Mouse (Mus musculus) cerebellum, postnatal 14 days (tissue): ENCODE measurements around the gene Kcp.
A peak's percentile ranks its signal among the peaks of the same experiment; 100 is the strongest.

Source experiments
- DNase-seq, 2 experiments: peaks; one replicate each; pipeline ENCODE4 v3.0.0; 2021; ENCODE audit warnings: mixed read lengths in 2 of 2

Kcp gene

DNA sequence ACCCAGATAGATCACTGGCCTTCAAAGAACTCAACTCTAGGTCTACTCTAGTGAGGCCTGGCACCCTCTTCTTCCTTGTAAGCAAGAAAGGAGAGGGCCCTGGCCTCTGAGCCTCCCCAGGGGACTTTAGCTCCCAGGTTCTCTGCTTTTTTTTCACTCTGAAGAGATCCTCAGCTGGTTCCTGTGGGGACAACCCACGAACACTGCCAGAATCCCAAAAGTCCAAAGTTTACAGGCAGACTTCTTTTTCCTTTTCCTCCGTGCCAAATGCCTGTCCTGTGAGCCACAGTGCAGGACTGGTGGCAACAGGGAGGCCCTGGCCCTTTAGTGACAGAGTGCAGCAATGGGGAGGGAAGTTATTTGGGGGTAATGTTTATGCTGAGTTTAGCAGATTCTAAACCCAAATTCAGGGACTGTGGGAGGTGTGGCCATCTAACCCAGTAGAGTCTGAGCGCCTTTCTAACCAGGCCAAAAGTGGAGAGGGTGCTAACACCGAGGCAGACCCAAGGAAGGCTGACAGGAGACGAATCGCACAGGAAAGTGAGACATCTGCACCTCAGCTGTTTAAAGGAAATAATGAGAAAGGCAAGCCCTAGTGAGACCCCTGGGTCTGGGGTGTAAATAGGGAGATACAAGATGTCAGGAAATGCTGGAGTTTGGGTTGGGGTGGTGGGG lies 15.0 kb upstream of the Kcp start:
- DNase-seq, result no peak

GRCm38 (mm10) chr6:29517139-29517538 lies 9.4 kb upstream of the Kcp start:
- peak; percentile 39 to 55 for DNase-seq

DNA sequence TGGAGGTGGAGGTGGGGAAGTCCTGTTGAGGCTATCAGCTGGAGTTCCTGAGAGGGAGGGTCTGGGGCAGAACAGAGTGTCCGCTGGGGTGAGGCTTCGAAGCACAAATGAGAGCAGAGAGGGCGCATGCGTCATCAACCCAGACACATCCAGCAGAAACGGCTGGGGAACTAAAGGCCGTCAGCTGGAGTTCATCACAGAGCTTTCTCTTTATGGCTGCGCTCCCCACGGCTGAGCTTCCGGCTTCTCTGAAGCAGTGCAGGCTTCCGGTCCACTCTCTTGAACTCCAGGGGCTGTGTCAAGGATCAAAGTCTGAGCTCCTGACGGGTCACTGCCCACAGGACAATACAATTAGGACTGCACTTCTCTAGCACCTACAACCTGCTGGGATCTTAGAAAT lies 5.5 kb upstream of the Kcp start:
- no peak for DNase-seq

DNA sequence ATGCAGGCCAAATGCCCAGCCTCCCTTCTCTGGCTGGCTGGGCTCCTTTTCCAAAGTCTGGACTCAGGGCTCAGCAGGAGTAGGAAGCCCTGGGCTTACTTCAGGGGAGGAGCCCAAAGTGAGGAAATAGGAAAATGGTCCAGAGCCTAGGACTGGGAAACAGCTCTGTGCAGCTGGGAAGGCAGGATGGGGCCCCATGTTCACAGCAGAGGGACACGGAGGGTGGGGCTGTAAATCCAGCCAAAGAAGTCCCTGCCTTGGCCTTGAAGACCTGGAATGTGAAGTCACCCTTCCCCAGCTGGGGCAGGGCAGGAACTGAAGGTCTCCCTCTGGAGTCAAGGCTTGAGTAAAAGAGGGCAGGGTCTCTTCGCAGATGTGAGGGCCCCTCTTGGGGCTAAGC lies 1.3 kb upstream of the Kcp start:
- DNase-seq, result no peak

- no peak for DNase-seq
Measured at GRCm38 (mm10) chr6:29506834-29507233, 918 bp downstream of the Kcp start.

- DNase-seq, result no peak
Measured at GRCm38 (mm10) chr6:29505493-29505892, 2.3 kb downstream of the Kcp start.

DNA sequence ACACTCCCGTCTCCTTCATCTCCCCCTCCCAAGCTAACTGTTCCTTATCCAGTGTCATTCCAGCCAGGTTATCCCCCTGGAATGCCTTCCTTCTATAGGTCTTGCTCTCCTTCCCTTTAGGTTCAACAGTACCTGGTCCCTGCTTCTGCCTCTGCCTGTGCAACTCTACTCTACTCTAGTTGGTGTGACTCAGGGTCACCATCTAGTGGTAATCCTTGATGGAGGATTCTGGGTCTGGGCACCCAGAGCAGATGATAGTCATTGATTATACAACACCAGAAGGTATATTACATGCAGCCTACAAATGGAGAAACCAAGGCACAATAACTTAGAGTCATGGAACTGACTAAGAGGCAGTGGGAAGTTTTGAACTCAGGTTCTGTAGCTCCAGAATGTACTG lies 6.2 kb downstream of the Kcp start:
- peak in 1 of 2 experiments; percentile 13 for DNase-seq

DNA sequence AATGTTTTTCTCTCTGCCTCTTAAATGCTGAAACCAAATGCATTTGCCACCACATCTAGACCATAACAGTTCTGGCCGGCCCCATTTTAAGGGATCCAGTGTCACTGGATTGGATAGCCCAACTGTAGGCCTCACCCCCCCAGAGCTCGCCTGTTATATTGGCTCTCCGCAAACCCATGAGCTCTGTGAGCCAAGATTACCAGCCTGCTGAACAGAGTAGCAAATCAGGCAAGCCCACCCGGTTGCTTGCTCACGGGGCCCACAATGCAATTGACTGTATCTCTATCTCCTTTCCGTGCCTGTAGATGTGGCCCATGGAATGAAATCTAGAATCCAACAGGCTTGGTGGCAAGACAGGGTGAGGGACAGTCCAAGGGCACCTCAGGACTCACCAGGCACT lies 6.9 kb downstream of the Kcp start:
- no peak for DNase-seq

- no peak for DNase-seq
Measured at GRCm38 (mm10) chr6:29500177-29500576, 7.6 kb downstream of the Kcp start.

DNA sequence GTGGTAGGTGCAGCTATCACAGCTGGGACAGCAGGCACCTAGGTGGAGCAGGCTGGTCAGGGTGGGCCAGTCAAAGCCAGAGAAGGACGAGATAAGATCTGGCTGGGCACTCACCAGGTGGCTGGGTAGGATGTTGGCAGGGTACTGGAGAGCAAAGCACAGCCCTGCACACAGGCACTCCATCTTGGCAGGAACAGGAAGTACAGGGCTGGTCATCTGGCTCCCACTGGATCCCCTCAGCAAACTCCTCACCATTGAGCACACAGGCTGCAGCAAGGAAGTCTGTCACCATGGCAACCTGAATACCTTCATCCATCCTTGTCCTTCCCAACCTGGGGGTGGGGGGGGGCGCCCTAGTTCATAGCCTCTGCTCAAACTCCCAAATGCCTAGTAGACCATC lies 10.0 kb downstream of the Kcp start:
- no peak for DNase-seq

DNA sequence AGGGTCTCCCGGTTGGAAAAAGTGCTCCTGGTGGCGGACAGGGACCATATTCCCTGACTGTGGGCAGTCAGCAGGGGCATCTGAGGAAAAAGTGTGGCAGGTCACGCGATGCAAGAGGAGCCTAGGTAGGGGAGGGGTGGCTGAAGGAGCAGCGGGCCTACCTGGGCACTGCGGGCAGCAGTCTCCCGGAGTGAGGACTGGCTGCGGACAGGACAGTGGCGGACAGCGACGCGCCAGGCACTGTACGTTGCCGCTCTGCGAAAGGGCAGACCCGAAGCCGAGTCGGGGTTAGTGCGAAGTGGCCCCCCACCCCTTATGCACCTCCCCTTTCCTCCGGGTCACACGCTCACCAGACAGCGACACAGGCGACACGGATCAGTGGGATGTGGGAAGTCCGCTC lies 11.5 kb downstream of the Kcp start:
- no peak for DNase-seq

DNA sequence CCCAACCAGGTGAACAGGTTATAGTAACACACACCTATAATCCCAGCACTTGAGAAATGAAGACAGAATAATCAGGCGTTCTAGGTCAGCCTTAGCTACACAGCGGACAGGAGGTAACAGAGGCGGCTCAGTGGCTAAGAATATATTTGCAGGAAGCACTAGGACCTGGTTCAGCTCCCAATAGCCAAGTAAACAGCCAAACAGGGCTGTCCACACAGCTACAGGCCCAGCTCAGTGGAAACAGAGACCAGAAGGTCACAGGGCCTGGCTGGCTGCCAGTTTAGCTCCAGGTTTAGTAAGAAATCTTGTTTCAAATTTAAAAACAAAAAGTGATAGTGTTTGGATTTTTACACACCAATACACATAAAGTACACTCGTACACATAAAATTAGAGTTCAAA lies 13.7 kb downstream of the Kcp start:
- no peak for DNase-seq

DNA sequence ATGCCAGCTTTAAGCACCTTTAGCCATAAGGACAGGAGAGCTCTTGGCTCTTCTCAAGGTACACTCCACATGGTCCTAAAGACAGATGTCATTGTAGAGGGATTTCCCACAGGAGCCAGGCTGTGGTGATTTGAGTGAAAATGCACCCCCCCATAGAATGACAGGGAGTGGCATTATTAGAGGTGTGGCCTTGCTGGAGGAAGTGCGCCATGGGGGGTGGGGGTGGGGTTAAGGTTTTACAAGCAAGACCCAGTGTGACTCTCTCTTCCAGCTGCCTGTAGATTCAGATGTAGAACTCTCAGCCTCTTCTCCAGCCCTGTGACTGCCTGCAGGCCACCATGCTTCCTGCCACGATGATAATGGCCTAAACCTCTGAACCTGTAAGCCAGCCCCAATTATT lies 21.8 kb downstream of the Kcp start:
- no peak for DNase-seq

GRCm38 (mm10) chr6:29484716-29485559 lies 22.8 kb downstream of the Kcp start:
- peak; percentile 86 to 93 for DNase-seq

DNA sequence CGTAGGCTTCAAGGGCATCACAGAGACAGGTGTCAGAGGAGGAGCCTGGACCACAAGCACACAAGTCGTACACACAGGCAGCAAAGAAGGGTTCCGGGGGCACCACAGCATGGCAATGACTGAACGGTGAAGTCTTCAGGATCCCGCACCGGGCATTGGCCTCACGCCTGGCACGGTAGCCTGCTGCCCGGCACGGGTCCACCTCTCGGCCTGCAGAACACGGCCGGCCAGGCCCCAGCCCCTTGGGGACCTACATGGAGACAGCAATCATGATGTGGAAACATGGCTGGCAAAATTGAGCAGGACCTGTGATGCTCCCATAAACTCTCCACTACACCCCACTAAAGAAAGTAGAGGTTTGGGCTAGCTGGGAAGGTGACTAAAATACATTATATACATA lies 25.1 kb downstream of the Kcp start:
- no peak for DNase-seq

GRCm38 (mm10) chr6:29474736-29475135 lies 33.0 kb downstream of the Kcp start:
- DNase-seq, result no peak

- peak; percentile 35 to 36 for DNase-seq
Measured at GRCm38 (mm10) chr6:29473941-29474691, 33.6 kb downstream of the Kcp start.

- DNase-seq, result no peak
Measured at GRCm38 (mm10) chr6:29471137-29471536, 36.6 kb downstream of the Kcp start, which contains the start of gene Atp6v1fnb. Gene Atp6v1fnb (plus strand): TSS chr6:29471437.

DNA sequence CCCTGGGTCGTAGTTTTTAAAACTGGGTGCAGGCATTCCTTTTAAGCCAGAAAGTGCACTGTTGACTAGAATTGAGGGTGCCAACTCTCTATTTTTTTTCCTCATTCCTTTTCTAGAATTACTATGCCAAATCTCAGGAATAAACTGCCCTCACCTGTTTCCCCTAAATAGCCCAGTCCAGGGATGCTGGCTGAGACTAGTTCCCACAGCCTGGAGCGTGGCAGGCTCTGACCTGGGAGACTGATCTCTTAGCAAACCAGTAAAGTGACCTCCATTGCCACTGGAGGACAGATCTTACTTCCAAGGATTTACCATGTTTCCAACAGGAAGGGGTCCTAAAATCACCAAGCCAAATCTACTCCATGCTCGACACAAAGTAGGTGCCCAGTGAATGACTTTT lies 38.9 kb downstream of the Kcp start:
- DNase-seq, result no peak

DNA sequence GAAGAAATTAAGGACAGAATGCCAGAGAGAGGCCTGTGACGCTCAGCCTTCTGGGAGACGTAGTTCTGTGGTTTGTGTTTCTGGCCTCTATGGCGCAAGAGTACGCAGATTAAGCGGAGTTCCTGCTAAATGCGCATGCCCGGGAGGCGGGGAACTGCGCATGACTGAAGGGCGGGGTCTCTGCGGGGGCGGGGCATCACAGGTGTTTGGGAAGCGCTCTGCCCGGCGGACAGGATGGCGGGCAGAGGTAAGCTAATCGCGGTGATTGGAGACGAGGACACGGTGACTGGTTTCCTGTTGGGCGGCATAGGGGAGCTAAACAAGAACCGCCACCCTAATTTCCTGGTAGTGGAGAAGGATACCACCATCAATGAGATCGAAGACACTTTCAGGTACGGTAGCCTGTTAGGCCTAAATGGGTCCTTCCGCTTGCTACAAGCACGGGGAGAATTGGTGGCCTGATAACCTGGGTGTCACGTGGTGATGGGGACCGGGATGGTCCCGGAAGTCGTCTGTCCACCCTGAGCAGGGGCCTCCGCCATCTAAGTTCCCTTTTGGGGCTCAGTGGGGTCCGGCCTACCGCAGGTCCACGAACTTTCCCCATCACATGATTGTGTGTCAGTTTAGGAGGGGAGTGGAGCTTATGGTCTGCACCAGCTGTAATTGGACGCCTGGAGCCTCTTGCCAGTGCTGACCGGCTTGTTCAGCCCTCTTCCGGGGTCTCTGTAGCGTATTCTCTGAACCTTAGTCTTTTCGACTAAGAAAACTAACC lies 40.0 kb downstream of the Kcp start, which contains the start of gene Atp6v1f:
TSS of gene Atp6v1f (plus strand) at position 136 of the 772 bp plus-strand sequence.
- peak; percentile 97 to 98 for DNase-seq

DNA sequence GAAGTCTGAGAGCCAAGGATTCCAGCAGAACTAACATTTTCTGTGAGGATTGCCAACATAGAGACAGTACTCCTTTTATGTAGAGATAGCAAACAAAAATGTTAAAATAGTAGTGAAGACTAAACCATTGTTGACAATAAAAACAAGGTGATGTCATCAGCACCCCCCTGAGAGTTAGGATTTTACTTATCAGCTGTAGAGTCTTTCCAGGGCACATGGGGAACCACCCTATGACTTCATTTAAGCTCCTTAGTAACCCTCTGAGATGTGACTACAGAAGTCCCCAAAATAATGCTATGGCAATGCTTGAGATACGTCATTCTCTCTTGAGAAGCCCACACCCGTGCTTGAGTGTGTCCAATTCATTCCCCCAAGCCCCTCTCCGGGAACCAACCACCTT lies 44.4 kb downstream of the Kcp start:
- DNase-seq, result no peak

DNA sequence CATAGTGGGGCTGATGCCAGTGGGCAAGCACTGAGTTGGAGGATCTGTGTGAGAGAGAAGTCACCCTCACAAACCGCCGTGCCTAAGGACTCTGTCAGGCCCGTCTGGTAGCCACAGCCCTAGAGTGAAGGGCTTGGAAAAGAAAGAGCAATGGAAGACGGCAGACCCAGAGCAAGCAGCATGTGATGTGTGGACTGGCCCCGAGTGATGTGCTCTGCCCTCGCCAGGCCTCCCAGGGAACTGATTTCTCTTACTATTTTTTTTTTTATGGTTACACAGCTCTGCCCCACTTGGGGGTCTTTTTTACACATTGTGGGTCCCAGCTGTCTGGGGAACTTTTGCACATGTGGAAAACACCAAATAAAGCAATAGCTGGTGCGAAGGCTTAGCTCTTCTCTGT lies 46.2 kb downstream of the Kcp start:
- no peak for DNase-seq

DNA sequence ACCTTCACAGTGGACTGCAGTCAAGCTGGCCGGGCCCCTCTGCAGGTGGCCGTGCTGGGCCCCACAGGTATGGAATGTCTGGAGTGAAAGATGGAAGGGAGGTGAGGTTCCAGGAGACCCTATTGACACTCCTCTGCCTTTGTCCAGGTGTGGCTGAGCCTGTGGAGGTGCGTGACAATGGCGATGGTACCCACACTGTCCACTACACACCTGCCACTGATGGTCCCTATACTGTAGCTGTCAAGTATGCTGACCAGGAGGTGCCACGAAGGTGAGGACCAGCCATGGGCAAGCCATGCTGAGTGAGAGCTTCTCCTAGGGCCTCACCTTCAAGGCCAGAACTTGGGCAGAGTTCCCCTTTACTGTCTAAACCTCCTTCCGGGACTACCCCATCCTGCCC lies 57.1 kb downstream of the Kcp start:
- DNase-seq, result no peak
